Mouse (Mus musculus) kidney, postnatal 25 days (tissue): ENCODE data around the gene Zranb3.

Experiments
- DNase-seq, 2 experiments: peaks; one replicate each; pipeline ENCODE4 v3.0.0; 2021; ENCODE audit warnings: mixed read lengths in 2 of 2

The Zranb3 gene

GRCm38 (mm10) chr1:127937277-127937676 lies 165.6 kb downstream of the Zranb3 start:
- no peak for DNase-seq

GRCm38 (mm10) chr1:127934322-127934721 lies 168.5 kb downstream of the Zranb3 start:
- DNase-seq: no peak

- no peak for DNase-seq
Measured at GRCm38 (mm10) chr1:127933405-127933804, 169.4 kb downstream of the Zranb3 start.

- DNase-seq: no peak
Measured at GRCm38 (mm10) chr1:127915802-127916201, 187.0 kb downstream of the Zranb3 start.

- DNase-seq: no peak
Measured at GRCm38 (mm10) chr1:127915316-127915715, 187.5 kb downstream of the Zranb3 start.

GRCm38 (mm10) chr1:127913116-127913515 lies 189.7 kb downstream of the Zranb3 start:
- no peak for DNase-seq

GRCm38 (mm10) chr1:127904774-127905385 lies 198.0 kb downstream of the Zranb3 start:
- DNase-seq: peak; percentile 20 to 42
